Mouse (Mus musculus): ENCODE results near the gene Fam213b. TPM values are rescaled to one million over a fixed set of nuclear protein-coding genes. Genes with fewer than 3 reads are reported as not detected.

Fam213b gene
- total RNA-seq, 1 experiment from 2014 or later = 172 TPM

GRCm38 (mm10) chr4:154922931-154923330 is 24.0 kb upstream of the Fam213b start:
- DNase-seq = no peak

- DNase-seq = no peak
These were observed 23.4 kb upstream of the Fam213b start for GRCm38 (mm10) chr4:154922291-154922690.

DNA sequence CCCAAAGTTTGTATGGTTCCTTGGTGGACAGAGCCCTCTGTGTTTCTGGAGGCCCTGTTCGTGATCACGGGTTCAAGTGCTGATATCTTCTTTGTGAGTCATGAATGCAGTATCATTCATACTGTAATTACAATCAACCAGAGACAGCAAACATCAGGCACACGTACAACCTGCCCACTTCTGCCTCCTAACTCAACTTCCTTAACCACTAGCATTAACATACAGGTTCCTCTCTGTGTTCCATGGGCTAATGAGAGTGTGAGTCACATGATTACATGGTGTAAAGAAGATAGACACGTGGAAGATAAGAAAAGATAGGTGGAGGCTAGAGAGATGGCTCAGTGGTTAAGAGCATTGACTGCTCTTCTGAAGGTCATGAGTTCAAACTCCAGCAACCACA is 17.7 kb upstream of the Fam213b start:
- no peak for DNase-seq

DNA sequence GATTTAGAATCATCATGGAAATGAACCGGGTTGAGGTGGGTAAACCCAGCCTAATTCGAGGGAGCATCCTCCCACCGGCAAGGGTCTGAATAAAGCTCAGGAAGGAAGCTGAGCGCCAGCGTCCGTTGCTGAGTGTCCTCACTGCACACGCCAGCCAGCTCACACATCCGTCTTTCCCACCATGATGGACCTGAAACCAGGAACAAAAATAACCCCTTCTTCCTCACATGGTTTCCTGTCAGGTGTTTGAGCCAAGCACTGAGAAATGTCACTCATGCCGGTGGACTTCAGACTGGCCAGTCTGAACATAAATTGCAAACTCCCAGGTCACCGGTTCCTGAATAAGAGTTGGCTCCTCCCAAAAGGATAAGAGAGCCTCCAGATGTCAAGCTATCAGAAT is 16.4 kb upstream of the Fam213b start:
- DNase-seq = no peak

GRCm38 (mm10) chr4:154914707-154915106 is 15.8 kb upstream of the Fam213b start:
- DNase-seq = no peak

DNA sequence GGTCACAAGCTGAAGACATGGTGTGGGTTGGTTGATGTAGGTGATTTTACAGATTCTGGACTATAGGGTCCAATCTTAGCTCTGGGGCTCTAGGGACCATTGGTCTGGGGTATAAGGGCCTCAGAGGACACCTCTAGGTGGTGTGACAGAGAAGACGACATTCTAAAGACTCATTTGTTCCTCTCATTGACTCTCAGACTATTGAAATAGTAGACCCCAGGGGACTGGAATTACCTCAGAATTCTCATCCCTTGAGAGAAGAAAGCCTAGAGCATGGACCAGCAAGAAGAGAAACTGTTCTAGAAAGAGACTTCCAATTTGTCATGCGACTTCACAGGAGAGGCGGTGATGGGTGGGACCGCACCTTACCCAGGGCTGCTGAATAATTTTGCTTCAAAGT is 15.3 kb upstream of the Fam213b start:
- no peak for DNase-seq

DNA sequence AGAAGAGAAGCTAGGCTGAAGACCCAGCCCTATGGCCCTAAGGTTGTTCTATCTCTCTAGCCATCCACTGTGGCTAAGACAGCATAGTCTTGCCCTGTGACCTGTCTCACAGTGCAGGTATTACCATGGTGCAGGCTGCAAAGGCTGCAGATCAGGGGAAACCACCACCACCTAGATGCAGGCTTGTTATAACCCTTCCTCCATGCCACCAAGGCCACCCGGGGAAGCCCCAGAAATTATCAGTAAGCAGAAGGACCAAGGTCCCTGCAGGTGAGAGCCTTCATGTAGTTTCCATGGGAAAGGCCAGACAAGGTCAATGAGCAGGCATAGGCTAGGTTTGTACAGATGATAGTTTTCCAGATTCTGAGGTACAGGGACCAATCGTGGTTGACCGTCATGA is 14.9 kb upstream of the Fam213b start:
- DNase-seq = no peak

GRCm38 (mm10) chr4:154911644-154912043 is 12.7 kb upstream of the Fam213b start:
- no peak for DNase-seq

GRCm38 (mm10) chr4:154910606-154911522 is 11.9 kb upstream of the Fam213b start:
- DNase-seq = no peak

GRCm38 (mm10) chr4:154908490-154908889 is 9.6 kb upstream of the Fam213b start:
- no peak for DNase-seq

- DNase-seq = peak; percentile 67
These were observed 8.9 kb upstream of the Fam213b start for GRCm38 (mm10) chr4:154907833-154908232.

GRCm38 (mm10) chr4:154904185-154905071 is 5.5 kb upstream of the Fam213b start:
- peak; percentile 61 for DNase-seq

- no peak for DNase-seq
These were observed 3.4 kb upstream of the Fam213b start for GRCm38 (mm10) chr4:154902371-154902770.

DNA sequence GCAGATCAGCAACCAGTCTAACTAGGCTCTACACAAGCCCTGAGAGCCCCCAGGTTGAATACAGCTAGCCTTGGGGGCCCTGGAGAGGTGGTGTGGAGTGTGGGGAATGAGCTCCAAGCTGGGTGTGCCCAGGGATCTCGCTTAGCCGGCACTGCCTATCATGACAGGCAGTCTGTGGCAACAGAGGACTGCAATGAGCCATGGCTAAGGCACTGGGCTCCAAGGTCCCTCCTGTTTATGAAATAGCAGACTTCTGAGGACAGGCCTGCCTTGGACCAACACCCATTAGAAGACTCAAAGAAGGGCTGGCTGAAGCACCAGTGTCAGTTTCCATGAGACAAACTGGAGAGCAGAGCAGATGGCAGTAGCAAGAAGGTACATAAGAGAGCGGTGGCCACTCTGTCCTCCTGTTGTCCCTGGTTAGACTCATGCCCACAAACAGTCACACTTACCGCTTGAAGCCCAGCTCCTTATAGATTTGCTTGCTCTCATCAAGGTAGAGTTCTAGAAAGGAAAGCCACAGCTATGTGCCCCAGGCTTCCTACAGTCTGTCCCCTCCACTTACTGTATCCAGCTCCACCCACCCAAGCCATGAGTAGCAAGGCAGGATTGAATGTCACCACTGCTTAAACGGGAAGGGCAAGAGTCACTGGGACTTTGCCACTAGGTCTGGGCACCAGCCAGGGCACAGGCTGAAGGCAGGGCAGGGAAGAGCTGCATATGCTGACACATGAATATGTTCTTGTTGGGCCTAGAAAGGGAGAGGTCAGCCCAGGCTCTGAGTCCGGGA is 1.1 kb downstream of the Fam213b start:
- DNase-seq = no peak

DNA sequence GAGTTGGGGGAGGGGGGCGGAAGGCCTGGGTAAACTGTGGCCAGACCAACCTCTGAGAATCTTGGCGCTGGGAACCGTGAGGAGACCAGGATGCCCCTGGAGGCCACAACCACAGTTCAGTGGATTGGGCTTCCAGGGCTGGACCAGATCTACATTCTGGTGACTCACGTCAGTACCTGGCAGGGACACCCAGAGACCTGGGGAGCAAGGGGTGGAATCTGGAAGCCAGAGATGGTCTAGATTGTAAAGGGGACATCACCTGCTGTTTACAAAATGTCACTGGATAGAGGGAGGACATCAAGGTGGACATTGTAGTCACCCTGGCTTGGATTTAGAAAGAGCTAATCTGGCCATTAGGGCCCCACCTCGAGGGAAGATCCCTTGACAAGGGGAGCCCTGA is 3.4 kb downstream of the Fam213b start:
- DNase-seq = no peak

- no peak for DNase-seq
These were observed 8.0 kb downstream of the Fam213b start for GRCm38 (mm10) chr4:154890887-154891286.

GRCm38 (mm10) chr4:154887593-154888250 is 11.2 kb downstream of the Fam213b start:
- DNase-seq = no peak

DNA sequence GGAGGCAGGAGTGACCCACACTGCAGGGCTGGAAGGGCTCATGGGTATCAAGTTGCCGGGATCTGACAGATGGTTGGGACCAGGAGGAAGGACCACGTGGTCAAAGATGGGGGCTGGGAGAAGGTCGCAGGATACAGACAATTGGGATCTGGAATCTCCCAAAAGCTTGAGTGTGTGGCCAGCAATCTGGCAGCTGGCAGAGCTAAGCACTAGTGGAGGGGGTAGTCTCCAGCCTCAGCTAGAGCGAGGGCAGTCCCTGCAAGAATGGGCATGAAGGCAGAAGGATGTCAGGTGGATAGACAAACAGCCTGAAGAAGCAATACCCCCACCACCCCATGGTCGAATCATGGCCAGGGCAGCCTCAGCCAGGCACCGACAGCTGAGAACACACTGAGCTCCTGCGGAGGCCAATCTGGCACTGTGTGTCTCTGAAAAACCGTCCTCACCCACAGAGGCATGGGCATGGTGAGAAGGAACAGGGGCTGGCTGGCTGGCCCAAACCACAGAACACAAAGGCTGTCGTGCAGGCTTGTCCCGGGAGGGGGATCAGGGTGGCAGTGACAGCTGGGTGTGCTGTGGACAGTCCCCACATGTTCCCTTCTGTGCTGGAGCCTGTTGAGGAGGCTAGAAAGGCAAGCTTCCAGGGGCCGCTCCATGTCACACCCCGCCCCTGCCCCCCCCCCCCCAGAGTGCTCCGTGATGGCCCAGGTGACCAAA is 11.9 kb downstream of the Fam213b start:
- DNase-seq = no peak

DNA sequence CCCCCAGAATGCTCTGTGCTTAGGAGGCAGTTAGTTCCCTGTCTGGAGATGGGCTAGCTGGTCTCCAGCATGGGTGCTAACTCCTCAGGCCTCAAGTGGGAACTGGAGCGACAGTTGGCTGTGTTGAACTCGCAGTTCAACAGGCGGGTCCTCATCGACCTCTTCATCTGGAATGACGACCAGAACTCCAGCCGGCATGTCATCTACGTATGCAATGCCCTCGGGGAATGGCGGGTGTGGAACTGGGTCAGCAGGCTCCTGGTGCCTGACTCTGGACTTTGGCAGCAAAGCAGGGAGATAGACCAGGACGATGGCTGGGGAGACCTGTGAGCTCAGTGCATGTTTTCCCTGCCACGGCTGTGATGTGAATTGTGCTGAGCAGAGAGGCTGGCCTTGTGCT is 13.5 kb downstream of the Fam213b start:
- DNase-seq = no peak

DNA sequence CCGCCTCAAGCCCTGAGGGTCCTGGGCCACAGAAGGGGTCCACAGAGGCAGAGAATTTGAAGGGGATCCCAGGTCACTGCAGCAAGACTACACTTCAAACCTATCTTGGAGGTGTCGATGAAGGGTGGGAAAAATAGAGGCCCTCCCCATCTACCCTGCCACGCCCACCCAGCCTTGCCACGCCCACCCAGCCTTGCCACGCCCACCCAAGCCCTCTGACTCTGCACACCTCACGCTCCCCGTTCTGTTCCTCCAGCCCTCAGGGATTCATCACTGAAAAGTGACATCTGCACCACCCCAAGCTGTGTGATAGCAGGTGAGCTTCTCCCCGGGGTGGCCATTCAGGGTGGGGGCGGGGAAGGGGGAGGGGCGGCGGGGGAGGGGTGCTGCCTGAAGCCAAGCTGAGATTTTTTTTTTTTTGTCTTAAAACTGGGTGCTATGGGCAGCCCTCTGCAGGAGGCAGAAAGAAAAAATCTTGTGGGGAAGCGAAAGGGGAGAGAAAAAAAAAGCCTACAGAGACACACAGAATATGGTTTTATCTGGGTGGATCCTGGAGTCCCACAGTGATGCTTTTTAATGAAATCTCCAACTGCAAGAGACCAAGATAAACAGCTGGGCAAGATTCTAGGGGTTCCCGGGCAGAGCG is 16.8 kb downstream of the Fam213b start:
- no peak for DNase-seq

- no peak for DNase-seq
These were observed 18.2 kb downstream of the Fam213b start for GRCm38 (mm10) chr4:154880730-154881129.

All from adrenal gland, postnatal 25 days (tissue).